Mouse (Mus musculus) forebrain, postnatal 0 days (tissue): ENCODE data around the gene Ntn3. TPM values are rescaled to one million over a fixed set of nuclear protein-coding genes. Genes with fewer than 3 reads are reported as not detected.

Experiments used
- ATAC-seq: fragments of 200-750 bp; cut with Nextera tagmentation; 2 replicates; pipeline ENCODE4 v1.8.0; 2017; ENCODE audit warnings: mild to moderate bottlenecking, moderate library complexity
- DNase-seq: peaks from one replicate; pipeline ENCODE4 v3.0.0-alpha.2; 2015
- H3K27ac ChIP-seq: fragments of 300-500 bp; sonication (generic); 2 replicates; pipeline ENCODE4 v1.5.1; 2014; ENCODE audit warnings: low read depth, mild to moderate bottlenecking, antibody characterized with exemption, low read length, moderate library complexity, mixed read lengths
- H3K27me3 ChIP-seq: fragments of 300-500 bp; sonication (generic); 2 replicates; pipeline ENCODE4 v1.6.1; 2014; ENCODE audit warnings: mild to moderate bottlenecking, low read length, mixed read lengths; ENCODE audit not compliant: insufficient read depth
- H3K36me3 ChIP-seq: fragments of 300-500 bp; sonication (generic); 2 replicates; pipeline ENCODE4 v1.6.1; 2014; ENCODE audit warnings: mild to moderate bottlenecking, moderate library complexity; ENCODE audit not compliant: insufficient read depth
- H3K4me1 ChIP-seq: fragments of 300-500 bp; sonication (generic); 2 replicates; pipeline ENCODE4 v1.6.1; 2014; ENCODE audit warnings: antibody characterized with exemption; ENCODE audit not compliant: insufficient read depth
- H3K4me2 ChIP-seq: fragments of 300-500 bp; sonication (generic); 2 replicates; pipeline ENCODE4 v1.6.1; 2014; ENCODE audit warnings: low read depth, mild to moderate bottlenecking, moderate library complexity
- H3K4me3 ChIP-seq: fragments of 300-500 bp; sonication (generic); 2 replicates; pipeline ENCODE4 v1.5.1; 2014; ENCODE audit warnings: low read depth, low read length, mixed read lengths
- H3K9ac ChIP-seq: fragments of 300-500 bp; sonication (generic); 2 replicates; pipeline ENCODE4 v1.6.1; 2014; ENCODE audit warnings: mild to moderate bottlenecking
- H3K9me3 ChIP-seq: fragments of 300-500 bp; sonication (generic); 2 replicates; pipeline ENCODE4 v1.6.1; 2016; ENCODE audit warnings: low read length
- CTCF ChIP-seq: sonication (generic); IDR thresholded peaks from 2 replicates; pipeline ENCODE4 v1.5.1; 2016; ENCODE audit warnings: antibody characterized with exemption, control low read depth, low read depth
- WGBS: fragments of 180-500 bp; shearing (Covaris S2); extraction: QIAGEN DNeasy Blood & Tissue Kit; methylation state at CpG from one replicate; pipeline ENCODE4 v1.1.7; 2014; 5-methylcytosine and 5-hydroxymethylcytosine counted together
- polyA plus RNA-seq: library from polyadenylated mRNA; unstranded; fragments of >200 nt; fragmentation: Nextera tagmentation; extraction: Ambion mirVana; gene quantifications from 2 replicates; pipeline ENCODE4 v1.2.1, GENCODE M21; 2015
- total RNA-seq: library from RNA; depleted of rRNA; stranded (reverse); fragments of >200 nt; gene quantifications from 2 replicates; pipeline ENCODE4 v1.2.3, GENCODE M21; 2014

Gene Ntn3
- total and polyA plus RNA-seq, 2 experiments from 2014 or later = 4.0 to 19.6 TPM

DNA sequence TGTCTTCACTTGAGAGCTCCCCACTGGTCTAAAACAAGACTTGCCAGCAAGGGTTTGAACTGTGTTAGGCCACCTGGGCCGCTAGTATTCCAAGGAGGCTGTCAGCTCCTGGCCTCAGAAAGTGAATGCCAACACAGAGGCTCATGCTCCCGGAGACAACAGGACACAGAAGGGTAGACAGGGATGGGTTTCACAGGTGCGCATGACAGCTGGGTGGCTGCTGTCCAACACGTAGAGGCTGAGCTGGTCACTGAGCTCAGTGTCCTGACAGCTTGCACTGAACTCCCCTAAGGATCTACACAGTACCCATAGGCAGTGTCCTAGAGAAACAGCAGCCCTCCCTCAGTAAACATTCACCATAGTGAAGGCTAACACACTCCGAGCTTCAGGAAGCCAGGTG, 14.2 kb upstream of the Ntn3 start:
- no peak overlapping the region for H3K4me2 ChIP-seq
- no peak overlapping the region for H3K9ac ChIP-seq
- no peaks in the 10 kb centered on the region for H3K9me3 ChIP-seq
- no peak for TF ChIP-seq CTCF
- no peak overlapping the region for H3K27ac ChIP-seq
- no peak overlapping the region for H3K4me3 ChIP-seq
- ATAC-seq (no peak), DNase-seq (no peak)
- H3K27me3 ChIP-seq = no peaks in the 10 kb centered on the region
- 94% methylated on average over 5 of the region's 5 CpGs for WGBS
- H3K4me1 ChIP-seq = peaks cover 11% of the 10 kb centered on the region; the same call in 1 of the 2 replicates
- H3K36me3 ChIP-seq = peaks cover 24% of the 10 kb centered on the region

DNA sequence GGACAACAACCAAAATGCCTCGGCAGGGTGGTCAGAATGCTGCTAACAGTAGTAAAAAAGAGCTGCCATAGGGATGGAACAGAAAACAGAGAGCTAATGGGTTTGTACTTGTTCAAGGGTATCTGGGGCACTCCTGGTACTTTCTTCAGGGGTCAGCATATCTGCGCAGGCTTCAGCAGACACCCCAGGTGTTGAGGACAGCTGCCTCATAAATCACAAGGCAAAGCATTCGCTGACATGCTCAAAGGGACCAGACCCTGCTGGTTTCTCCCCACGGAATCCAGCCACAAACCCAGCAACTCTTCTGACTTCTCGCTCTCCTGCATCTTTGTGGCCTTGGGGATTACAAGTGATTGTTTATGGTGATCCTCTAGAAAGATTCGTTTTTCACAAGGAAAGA, 13.3 kb upstream of the Ntn3 start:
- ATAC-seq = no peak
- Histone ChIP-seq H3K4me1 (peaks cover 11% of the 10 kb centered on the region; the same call in 1 of the 2 replicates), H3K36me3 (peaks cover 19% of the 10 kb centered on the region), H3K27me3 (no peaks in the 10 kb centered on the region), H3K9me3 (no peaks in the 10 kb centered on the region), H3K4me3 (no peak overlapping the region), H3K27ac (no peak overlapping the region), H3K4me2 (no peak overlapping the region), H3K9ac (no peak overlapping the region)
- WGBS = 83% methylated on average over 6 of the region's 6 CpGs
- DNase-seq = no peak
- TF ChIP-seq CTCF = no peak

DNA sequence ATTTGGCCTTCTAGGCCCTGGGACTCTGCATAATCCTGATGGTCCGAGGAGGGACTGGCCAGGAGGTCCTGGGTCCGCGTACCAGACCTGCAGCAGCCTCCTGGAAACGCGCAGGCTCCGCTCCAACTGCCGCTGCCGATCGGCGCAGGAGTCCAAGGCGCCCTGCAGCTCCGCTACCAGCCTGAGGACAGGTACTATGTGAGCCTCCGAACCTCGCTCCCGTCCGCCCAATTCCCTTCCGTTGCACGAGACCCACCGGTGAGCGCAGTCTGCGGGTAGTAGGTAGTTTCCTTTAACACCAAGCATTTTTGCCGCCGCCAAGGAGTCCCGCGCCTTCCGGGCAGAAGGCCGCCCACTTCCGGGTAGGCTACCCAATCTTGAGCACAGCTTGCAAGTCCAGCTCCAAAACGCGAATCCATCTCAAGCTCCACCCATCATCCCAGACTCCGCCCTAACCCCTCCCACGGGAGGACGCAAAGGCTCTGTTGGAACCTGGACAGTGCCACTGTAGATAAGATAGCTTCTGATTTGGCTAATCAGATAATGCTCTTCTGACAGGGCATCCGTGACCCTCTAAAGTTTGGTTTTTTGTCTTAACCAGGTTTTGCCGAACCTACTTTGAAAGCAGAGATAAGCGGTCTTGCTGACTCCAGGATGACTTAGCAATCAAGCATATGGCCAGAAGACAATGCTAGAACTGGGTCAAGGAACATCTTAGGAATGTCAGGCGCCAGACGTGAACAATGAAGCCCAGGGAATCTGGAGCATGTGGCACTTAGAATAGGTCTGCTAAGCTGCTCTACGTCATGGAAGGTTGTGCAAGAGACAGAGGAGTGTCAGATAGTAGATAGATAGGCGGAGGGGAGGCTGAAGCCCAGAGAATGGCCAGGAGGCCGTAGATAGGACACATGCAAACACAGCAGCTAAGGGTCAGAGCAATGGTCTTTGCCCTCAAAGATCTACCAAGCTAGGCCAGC, 11.4 kb upstream of the Ntn3 start, which contains the start of gene Tedc2:
Gene Tedc2 (minus strand): TSS at position 417 of the 977 bp plus-strand sequence.
- peaks cover 21% of the 10 kb centered on the region for H3K36me3 ChIP-seq
- no peaks in the 10 kb centered on the region for H3K27me3 ChIP-seq
- no peak for TF ChIP-seq CTCF
- no peaks in the 10 kb centered on the region for H3K9me3 ChIP-seq
- DNase-seq (peak; percentile 90), ATAC-seq (peak; percentile 97)
- H3K4me2 ChIP-seq = peak within 1 kb of the TSS; percentile 86
- H3K4me1 ChIP-seq = peaks cover 11% of the 10 kb centered on the region; the same call in 1 of the 2 replicates
- WGBS = 6% methylated on average over 41 of the region's 41 CpGs
- H3K4me3 ChIP-seq = peak within 1 kb of the TSS; percentile 70
- peak within 1 kb of the TSS; percentile 73 for H3K27ac ChIP-seq
- peak within 1 kb of the TSS; percentile 66 for H3K9ac ChIP-seq

DNA sequence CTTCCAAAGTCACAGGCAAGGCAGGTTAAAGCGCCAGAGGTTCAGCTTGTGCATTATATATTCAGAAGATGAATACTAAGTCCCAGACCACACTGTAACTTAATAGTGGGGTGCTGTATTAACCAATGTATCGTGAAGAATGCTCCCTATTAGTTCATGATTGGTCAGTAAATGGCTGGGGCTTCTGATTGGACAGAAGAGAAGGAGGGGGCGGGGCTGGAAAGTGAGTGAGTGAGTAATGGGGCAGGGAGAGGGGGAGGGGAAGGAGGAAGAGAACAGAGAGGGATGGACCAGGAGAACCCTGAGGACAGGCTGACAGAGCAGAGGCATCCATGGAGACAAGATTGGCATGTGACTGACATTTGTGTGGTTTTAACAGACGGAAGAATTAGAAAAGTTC, 7.5 kb upstream of the Ntn3 start:
- H3K4me3 ChIP-seq = no peak overlapping the region
- 72% methylated on average over 4 of the region's 4 CpGs for WGBS

DNA sequence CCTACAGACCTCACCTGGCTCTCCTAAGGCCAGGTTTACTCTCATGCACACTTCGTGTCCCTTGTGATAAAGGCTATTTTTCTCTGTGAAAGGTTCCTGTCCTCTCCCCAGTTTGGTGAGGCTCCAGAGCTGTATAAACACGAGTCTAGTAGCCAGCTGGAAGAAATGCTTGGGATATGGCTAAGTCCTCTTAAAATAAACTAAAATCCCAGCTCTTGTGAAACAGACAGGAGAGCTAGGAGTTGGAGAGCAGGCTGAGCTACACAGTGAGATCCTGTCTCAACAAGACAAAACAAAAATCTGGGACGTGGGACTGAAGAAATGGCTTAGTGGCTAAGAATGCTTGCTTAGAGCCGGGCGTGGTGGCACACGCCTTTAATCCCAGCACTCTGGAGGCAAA, 3.9 kb upstream of the Ntn3 start:
- 73% methylated on average over 6 of the region's 6 CpGs for WGBS
- Histone ChIP-seq H3K9ac (no peak overlapping the region), H3K4me1 (peaks cover 24% of the 10 kb centered on the region), H3K9me3 (no peaks in the 10 kb centered on the region), H3K4me2 (no peak overlapping the region), H3K27ac (no peak overlapping the region), H3K4me3 (no peak overlapping the region), H3K36me3 (peaks cover 18% of the 10 kb centered on the region), H3K27me3 (no peaks in the 10 kb centered on the region)
- no peak for ATAC-seq
- no peak for DNase-seq
- TF ChIP-seq CTCF = no peak

More for the DNA sequence above, 7.5 kb upstream of the Ntn3 start:
- Histone ChIP-seq H3K4me2 (no peak overlapping the region), H3K36me3 (peaks cover 18% of the 10 kb centered on the region), H3K27ac (no peak overlapping the region), H3K9me3 (no peaks in the 10 kb centered on the region), H3K9ac (no peak overlapping the region), H3K4me1 (peaks cover 13% of the 10 kb centered on the region), H3K27me3 (no peaks in the 10 kb centered on the region)
- DNase-seq = no peak
- no peak for ATAC-seq
- TF ChIP-seq CTCF = no peak

DNA sequence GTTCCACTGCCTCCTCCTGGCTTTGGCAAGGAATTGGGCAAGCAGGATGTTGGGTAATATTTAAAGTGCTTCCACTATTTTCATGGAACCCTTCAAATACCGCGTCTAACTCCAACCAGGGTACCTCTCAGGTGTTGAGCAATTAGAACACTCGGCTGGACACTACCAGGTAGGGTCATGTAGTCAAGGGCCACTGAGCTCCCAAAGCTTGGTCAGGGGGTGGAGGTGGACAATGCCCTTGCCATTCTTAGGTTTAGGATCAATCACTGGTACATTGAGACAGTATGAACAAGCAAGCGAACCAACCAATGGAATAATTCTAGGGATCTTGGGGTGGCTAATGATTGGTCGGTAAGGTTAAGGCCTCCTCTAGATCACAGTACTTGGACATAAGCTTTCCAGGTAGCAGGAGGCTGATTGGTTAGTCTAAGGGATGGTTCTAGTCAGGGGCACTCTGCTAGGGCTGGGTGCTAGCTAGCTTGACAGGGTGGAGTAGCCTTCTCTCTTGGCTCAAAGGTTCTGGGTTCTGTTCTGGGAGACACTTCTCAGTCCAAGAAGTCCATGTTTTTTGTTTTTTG, 3.2 kb upstream of the Ntn3 start:
- no peaks in the 10 kb centered on the region for H3K9me3 ChIP-seq
- no peak for ATAC-seq
- peak; percentile 72; the same call in 1 of the 2 replicates for TF ChIP-seq CTCF
- H3K4me3 ChIP-seq = peak overlapping the region; percentile 55; the same call in 1 of the 2 replicates
- H3K4me2 ChIP-seq = peak overlapping the region; percentile 100; the same call in 1 of the 2 replicates
- H3K36me3 ChIP-seq = peaks cover 18% of the 10 kb centered on the region
- DNase-seq = no peak
- 22% methylated on average over 5 of the region's 5 CpGs for WGBS
- no peak overlapping the region for H3K9ac ChIP-seq
- no peaks in the 10 kb centered on the region for H3K27me3 ChIP-seq
- H3K4me1 ChIP-seq = peaks cover 30% of the 10 kb centered on the region
- H3K27ac ChIP-seq = no peak overlapping the region
